8 mouse cellular contexts compared by ENCODE assay signal in the genomic region with DNA sequence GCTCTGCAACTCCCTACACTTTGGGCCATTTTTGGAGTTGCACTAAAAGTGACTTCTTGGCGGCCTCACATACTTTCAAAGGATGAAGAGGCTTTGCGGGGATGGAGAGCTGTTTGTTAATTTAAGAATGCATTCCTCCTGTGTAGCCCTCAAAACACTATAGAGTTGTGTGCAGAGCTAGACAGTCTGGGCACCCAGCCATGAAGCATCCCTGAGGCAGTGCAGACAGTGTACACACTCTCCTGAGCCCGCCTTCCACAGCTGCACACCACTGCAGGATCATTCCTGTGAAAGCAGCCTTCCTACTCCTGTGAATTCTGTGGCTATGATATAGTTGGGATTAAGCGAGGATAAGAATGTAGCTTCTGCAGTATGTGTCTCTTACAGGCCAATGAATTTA. TPM values are rescaled to one million over a fixed set of nuclear protein-coding genes. Genes with fewer than 3 reads are reported as not detected.
A peak's percentile ranks its signal among the peaks of the same experiment; 100 is the strongest.
DNase-seq lines count a peak whose midpoint lies in the region; TF ChIP-seq lines count a peak whose summit lies in the region.

No protein-coding gene starts in this region.

- intact Hi-C loops in heart, postnatal 10 days (cut with DNase I), result no loop called here
- intact Hi-C loops in left cerebral cortex, postnatal 4 days (cut with DNase I), result loop anchor here (10.0 kb wide), 2 partner anchors 184 to 254 kb away; no protein-coding TSS in a partner anchor

- no peak overlapping the region for H3K4me3 ChIP-seq in layer of hippocampus, adult 2 months

- peak; percentile 31 to 40 for DNase-seq in heart, postnatal 10 days
- DNase-seq in heart, adult 8-10 months (ENCODE audit: low spot score), result no peak
- peak; percentile 81 for DNase-seq in 3T3-L1 (ENCODE audit: low read depth, low spot score)
- DNase-seq in cerebellum, postnatal 10 days, result peak; percentile 49 to 66
- peak; percentile 36 for DNase-seq in left cerebral cortex, postnatal 4 days
- no peak for DNase-seq in spleen, postnatal 36 days (ENCODE audit: low spot score in 2 of 2)
- DNase-seq in ovary, postnatal 10 days (ENCODE audit: low spot score), result no peak
- no peak for DNase-seq in layer of hippocampus, adult 2 months (ENCODE audit: low spot score in 2 of 2)

- no peak for TF ChIP-seq CTCF in layer of hippocampus, adult 2 months (conservative IDR thresholded peaks at IDR 0.05)

- H3K27ac ChIP-seq in layer of hippocampus, adult 2 months, result no peak overlapping the region

RNA-seq across cellular contexts. Expression of gene Tnrc6c, which starts 4.9 kb away (rescaled TPM):
- total RNA-seq in heart, postnatal 10 days (2021), result 10 to 100 TPM; 32.2 to 33.9 TPM
- 10 to 100 TPM; 27.0 to 32.1 (median 29.7) TPM for total RNA-seq in heart, adult 8-10 months (2022)
- 10 to 100 TPM; 89.8 to 90.7 TPM for total RNA-seq in left cerebral cortex, postnatal 4 days (2021)
- total RNA-seq in layer of hippocampus, adult 2 months (2021), result 10 to 100 TPM; 74.7 to 82.1 TPM

Comparison
In these comparisons a context has a peak if more than half of its experiments do, and no peak if none do; other contexts are left out.
1. DNase-seq: peak in heart, postnatal 10 days (2 of 2), 3T3-L1 (single experiment), cerebellum, postnatal 10 days (2 of 2) and left cerebral cortex, postnatal 4 days (single experiment); none in heart, adult 8-10 months (single experiment), spleen, postnatal 36 days (0 of 2), ovary, postnatal 10 days (single experiment) and layer of hippocampus, adult 2 months (0 of 2).